42 mouse cellular contexts compared by ENCODE assay signal in genomic region chr9:99558824-99559556, GRCm38 (mm10). TPM values are rescaled to one million over a fixed set of nuclear protein-coding genes. Genes with fewer than 3 reads are reported as not detected.
DNase-seq lines count a peak whose midpoint lies in the region; ATAC-seq and TF ChIP-seq lines count a peak whose summit lies in the region.
"Had no signal": no experiment of that assay in that cellular context is flagged by ENCODE, and none has a peak within 500 bp of the region (broad histone marks: within the 10 kb centered on the region; RNA-seq: fewer than 3 reads in every experiment).

No protein-coding gene starts in this region.

- no peak overlapping the region for H3K9ac ChIP-seq in liver, embryonic 12.5 days
- H3K9ac ChIP-seq: forebrain, postnatal 0 days; heart, embryonic 12.5 days; hindbrain, embryonic 15.5 days; limb, embryonic 15.5 days; midbrain, embryonic 15.5 days; neural tube, embryonic 15.5 days had no signal

- H3K9me3 ChIP-seq in G1E (replicated peaks), result no peaks in the 10 kb centered on the region
- H3K9me3 ChIP-seq in liver, embryonic 12.5 days (replicated peaks), result no peaks in the 10 kb centered on the region
- H3K9me3 ChIP-seq: heart, embryonic 12.5 days; hindbrain, embryonic 15.5 days; limb, embryonic 10.5 days; limb, embryonic 15.5 days; midbrain, embryonic 10.5 days; midbrain, embryonic 15.5 days; neural tube, embryonic 15.5 days had no signal

- ATAC-seq in G1E (ENCODE audit: extremely low read depth, insufficient number of reproducible peaks, low FRiP score, poor library complexity, severe bottlenecking), result peak; percentile 79
- ATAC-seq in liver, embryonic 12.5 days, result 0 out of 2 replicates have a peak, but pooled peaks have one; percentile 29
- peak; percentile 59 for ATAC-seq in megakaryocyte progenitor cell, adult 5-6 weeks (replicated peaks; ENCODE audit: poor library complexity)
- ATAC-seq: forebrain, postnatal 0 days; inflammation-experienced regulatory T-cells, adult 6 months; midbrain, embryonic 15.5 days; Patski had no signal

- H3K4me1 ChIP-seq in G1E (ENCODE audit: insufficient read depth, low read depth, low read length), result peaks cover 37% of the 10 kb centered on the region
- H3K4me1 ChIP-seq in liver, embryonic 12.5 days, result peaks cover 70% of the 10 kb centered on the region
- H3K4me1 ChIP-seq: hindbrain, embryonic 15.5 days; limb, embryonic 15.5 days had no signal

- 34% methylated on average over 7 of the region's 7 CpGs for WGBS in liver, embryonic 12.5 days (ENCODE audit: insufficient replicate concordance)

- no peak overlapping the region for H3K27ac ChIP-seq in liver, embryonic 12.5 days
- H3K27ac ChIP-seq: hindbrain, embryonic 15.5 days; limb, embryonic 10.5 days; limb, embryonic 15.5 days; macrophage; midbrain, embryonic 10.5 days; midbrain, embryonic 15.5 days; neural tube, embryonic 15.5 days; stomach, postnatal 0 days had no signal

- peak; percentile 64 for DNase-seq in 416B (ENCODE audit: low read depth)
- no peak for DNase-seq in G1E (ENCODE audit: low spot score)
- DNase-seq in urinary bladder, postnatal 10 days (ENCODE audit: low spot score), result no peak
- no peak for DNase-seq in thymus, postnatal 0 days (ENCODE audit: low spot score)
- DNase-seq in layer of hippocampus, adult 9-11 months, result no peak
- DNase-seq: adrenal gland, postnatal 25 days; B cell, adult 2 months; cerebellum, adult 18-20 months; cerebellum, postnatal 10 days; forebrain, postnatal 0 days; gastrocnemius, postnatal 14 days; heart, adult 11 months; heart, postnatal 4 days; kidney, adult 11 months; kidney, postnatal 25 days; layer of hippocampus, postnatal 36 days; lung, adult 2 months; lung, postnatal 10 days; right cerebral cortex, postnatal 25 days; spleen, adult 18-20 months; thymus, adult 2 months; thymus, postnatal 4 days had no signal

- TF ChIP-seq CTCF in G1E (IDR thresholded peaks at IDR 0.05; ENCODE audit: low read depth, low read length), result no peak

- H3K36me3 ChIP-seq in G1E (replicated peaks), result peaks cover 5% of the 10 kb centered on the region
- no peaks in the 10 kb centered on the region for H3K36me3 ChIP-seq in liver, embryonic 12.5 days
- H3K36me3 ChIP-seq: heart, embryonic 12.5 days; hindbrain, embryonic 15.5 days; limb, embryonic 10.5 days; limb, embryonic 15.5 days; midbrain, embryonic 10.5 days; midbrain, embryonic 15.5 days; neural tube, embryonic 15.5 days had no signal

- peak overlapping the region; percentile 47 for H3K4me2 ChIP-seq in liver, embryonic 12.5 days
- H3K4me2 ChIP-seq: heart, embryonic 12.5 days; hindbrain, embryonic 15.5 days; limb, embryonic 15.5 days; midbrain, embryonic 15.5 days; neural tube, embryonic 15.5 days had no signal

- H3K4me3 ChIP-seq in G1E (ENCODE audit: low read depth, low read length), result peak overlapping the region; percentile 17; the same call in 1 of the 2 replicates
- no peak overlapping the region for H3K4me3 ChIP-seq in liver, embryonic 12.5 days
- H3K4me3 ChIP-seq: erythroblast, embryonic 14.5 days; heart, embryonic 12.5 days; hindbrain, embryonic 15.5 days; limb, embryonic 10.5 days; limb, embryonic 15.5 days; midbrain, embryonic 10.5 days; midbrain, embryonic 15.5 days; neural tube, embryonic 15.5 days had no signal

- no peaks in the 10 kb centered on the region for H3K27me3 ChIP-seq in G1E (ENCODE audit: insufficient read depth, low read length)
- H3K27me3 ChIP-seq in liver, embryonic 12.5 days (replicated peaks), result no peaks in the 10 kb centered on the region
- H3K27me3 ChIP-seq: heart, embryonic 12.5 days; hindbrain, embryonic 15.5 days; limb, embryonic 15.5 days; midbrain, embryonic 15.5 days; neural tube, embryonic 15.5 days; Patski had no signal

RNA-seq across cellular contexts. Expression of gene Armc8, which starts 9.7 kb away (rescaled TPM):
- total RNA-seq in G1E (2014; fragmentation: Nextera tagmentation), result 27.8 and 36.5 TPM in 2 replicates
- 29.1 and 31.8 TPM in 2 replicates for total RNA-seq in G1E (2017)
- 2.4 and 3.6 TPM in 2 replicates for polyA plus RNA-seq in G1E (2012)
- 14.5 and 15.1 TPM in 2 replicates for polyA plus RNA-seq in liver, embryonic 12.5 days (2016; fragmentation: Nextera tagmentation; extraction: Ambion mirVana)
- total RNA-seq in megakaryocyte progenitor cell, adult 5-6 weeks (2015), result 30.4 and 34.6 TPM in 2 replicates
- 32.2 and 36.6 TPM in 2 replicates for total RNA-seq in megakaryocyte progenitor cell, adult 5-6 weeks (2017)
- polyA plus RNA-seq in thymus, postnatal 0 days (2015; fragmentation: Nextera tagmentation; extraction: Ambion mirVana), result 17.0 and 19.5 TPM in 2 replicates

RNA-seq across cellular contexts. Expression of gene Dbr1, which starts 16.6 kb away (rescaled TPM):
- total RNA-seq in G1E (2014; fragmentation: Nextera tagmentation) (14.7 and 17.3 TPM in 2 replicates), G1E (2017) (49.0 and 52.7 TPM in 2 replicates)
- polyA plus RNA-seq in G1E (2012), result 46.2 and 48.9 TPM in 2 replicates
- 26.8 and 31.4 TPM in 2 replicates for polyA plus RNA-seq in liver, embryonic 12.5 days (2016; fragmentation: Nextera tagmentation; extraction: Ambion mirVana)
- total RNA-seq in megakaryocyte progenitor cell, adult 5-6 weeks (2015), result 21.0 and 22.2 TPM in 2 replicates
- 55.0 and 56.5 TPM in 2 replicates for total RNA-seq in megakaryocyte progenitor cell, adult 5-6 weeks (2017)
- polyA plus RNA-seq in thymus, postnatal 0 days (2015; fragmentation: Nextera tagmentation; extraction: Ambion mirVana), result 29.8 and 38.2 TPM in 2 replicates

RNA-seq across cellular contexts. Expression of gene A4gnt, which starts 53.3 kb away (rescaled TPM):
- total RNA-seq in G1E (2014; fragmentation: Nextera tagmentation) (not detected in 2 replicates), G1E (2017) (0.16 TPM in 1 of 2 replicates, not detected in the other)
- polyA plus RNA-seq in G1E (2012), result not detected in 2 replicates
- polyA plus RNA-seq in liver, embryonic 12.5 days (2016; fragmentation: Nextera tagmentation; extraction: Ambion mirVana), result not detected in 2 replicates
- total RNA-seq in megakaryocyte progenitor cell, adult 5-6 weeks (2015), result not detected in 2 replicates
- total RNA-seq in megakaryocyte progenitor cell, adult 5-6 weeks (2017), result not detected in 2 replicates
- 0.09 TPM in 1 of 2 replicates, not detected in the other for polyA plus RNA-seq in thymus, postnatal 0 days (2015; fragmentation: Nextera tagmentation; extraction: Ambion mirVana)
- total RNA-seq: adrenal gland, postnatal 25 days; ES-E14; gastrocnemius, postnatal 14 days; heart, postnatal 4 days; layer of hippocampus, adult 18-20 months; left cerebral cortex, postnatal 10 days had no signal
- polyA plus RNA-seq: embryonic facial prominence, embryonic 14.5 days; erythroblast, embryonic 14.5 days; forebrain, embryonic 11.5 days; forebrain, postnatal 0 days; heart, embryonic 12.5 days; heart, postnatal 0 days; hindbrain, embryonic 15.5 days; inflammation-experienced regulatory T-cells, adult 6 months; limb, embryonic 10.5 days; lung, adult 2 months; macrophage; midbrain, embryonic 10.5 days; midbrain, embryonic 15.5 days; neural tube, embryonic 15.5 days; Patski had no signal

Comparison
In these comparisons a context has a peak if more than half of its experiments do, and no peak if none do; other contexts are left out.
1. ATAC-seq: peak in every context shown above with its lines; median percentile 79 in G1E; 59 in megakaryocyte progenitor cell, adult 5-6 weeks; 29 in liver, embryonic 12.5 days.